Mouse (Mus musculus) myocyte (in vitro differentiated cells): ENCODE measurements at regions not wholly inside any gene's neighbourhood (a gene's known extent, or its start where the extent isn't known, plus 50 kb on each side); places are given as distances from the start of the nearest gene placed in this dataset.

ENCODE experiments used
- H3K27me3 ChIP-seq: one replicate; pipeline ENCODE4 v1.6.1; 2011; ENCODE audit not compliant: control insufficient read depth, insufficient read depth, insufficient read length
- H3K36me3 ChIP-seq: one replicate; pipeline ENCODE4 v1.6.1; 2011; ENCODE audit not compliant: control insufficient read depth, insufficient read depth
- H3K4me2 ChIP-seq: one replicate; pipeline ENCODE4 v1.6.1; 2011; ENCODE audit warnings: low read depth, control low read depth
- H3K4me3 ChIP-seq: one replicate; pipeline ENCODE4 v1.5.1; 2011; ENCODE audit warnings: mild to moderate bottlenecking, control low read depth, moderate library complexity
- H3K79me2 ChIP-seq: one replicate; pipeline ENCODE4 v1.6.1; 2011; ENCODE audit not compliant: control insufficient read depth, insufficient read depth
- H3ac ChIP-seq: one replicate; pipeline ENCODE4 v1.6.1; 2011; ENCODE audit not compliant: control insufficient read depth, insufficient read length
- CEBPB ChIP-seq: IDR thresholded peaks from 2 replicates; pipeline ENCODE4 v1.6.1; 2011; ENCODE audit warnings: mild to moderate bottlenecking, moderate library complexity; ENCODE audit not compliant: poor library complexity, insufficient read depth, severe bottlenecking
- E2F4 ChIP-seq: IDR thresholded peaks from one replicate; pipeline ENCODE4 v1.6.1; 2011; ENCODE audit warnings: mild to moderate bottlenecking, control low read depth, moderate library complexity; ENCODE audit not compliant: insufficient read depth
- MAX ChIP-seq: IDR thresholded peaks from one replicate; pipeline ENCODE4 v1.6.1; 2011; ENCODE audit warnings: low read depth, mild to moderate bottlenecking, control low read depth
- MYOD1 ChIP-seq, 3 experiments: IDR thresholded peaks; one replicate each; pipeline ENCODE4 v1.6.1; 2011; ENCODE audit warnings: control low read depth in 2 of 3, low read depth in 2 of 3, mild to moderate bottlenecking in 2 of 3, moderate library complexity in 1 of 3; ENCODE audit not compliant: insufficient read length in 2 of 3, control insufficient read depth in 1 of 3
- MYOG ChIP-seq, 3 experiments: IDR thresholded peaks; one replicate each; pipeline ENCODE4 v1.6.1; 2011; ENCODE audit warnings: control low read depth in 2 of 3, low read depth in 2 of 3, mild to moderate bottlenecking in 2 of 3; ENCODE audit not compliant: insufficient read length in 2 of 3, control insufficient read depth in 1 of 3, insufficient read depth in 1 of 3
- POLR2A ChIP-seq: IDR thresholded peaks from one replicate; pipeline ENCODE4 v1.6.1; 2011; ENCODE audit warnings: low read depth, mild to moderate bottlenecking, control low read depth, moderate library complexity; ENCODE audit not compliant: insufficient read length
- POLR2AphosphoS2 ChIP-seq: IDR thresholded peaks from one replicate; pipeline ENCODE4 v1.6.1; 2011; ENCODE audit warnings: low read depth, control low read depth; ENCODE audit not compliant: insufficient read length
- REST ChIP-seq: IDR thresholded peaks from one replicate; pipeline ENCODE4 v1.6.1; 2011; ENCODE audit warnings: mild to moderate bottlenecking, control low read depth, moderate library complexity; ENCODE audit not compliant: insufficient read depth, insufficient read length
- SRF ChIP-seq: IDR thresholded peaks from one replicate; pipeline ENCODE4 v1.6.1; 2011; ENCODE audit warnings: low read depth; ENCODE audit not compliant: control insufficient read depth, insufficient read length
- TCF12 ChIP-seq: IDR thresholded peaks from one replicate; pipeline ENCODE4 v1.6.1; 2011; ENCODE audit warnings: mild to moderate bottlenecking, control low read depth; ENCODE audit not compliant: poor library complexity, insufficient read depth, severe bottlenecking
- TCF3 ChIP-seq: IDR thresholded peaks from one replicate; pipeline ENCODE4 v1.6.1; 2011; ENCODE audit warnings: low read depth, control low read depth; ENCODE audit not compliant: insufficient read length
- USF1 ChIP-seq: IDR thresholded peaks from one replicate; pipeline ENCODE4 v1.6.1; 2011; ENCODE audit warnings: low read depth, mild to moderate bottlenecking, control low read depth, moderate library complexity

DNA sequence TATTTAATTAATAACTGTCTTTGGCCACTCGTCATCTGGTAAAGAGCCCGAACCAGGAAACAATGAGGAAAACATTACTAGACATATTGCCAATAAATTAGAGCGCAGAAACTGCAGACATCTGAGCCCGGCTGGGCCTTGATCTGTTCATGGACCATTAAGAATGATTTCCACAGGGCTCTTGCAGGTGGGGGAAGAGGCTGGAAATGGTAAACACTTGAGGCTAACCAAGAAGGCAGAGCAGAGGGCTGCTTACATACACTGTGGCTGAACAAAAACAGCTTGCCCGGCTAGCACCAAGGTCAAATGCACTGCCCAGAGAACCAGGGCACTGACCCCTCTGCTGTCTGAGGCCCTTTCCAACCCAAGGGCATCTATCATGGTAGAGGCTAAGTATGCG lies 115.5 kb upstream of the Twist2 start:
- Histone ChIP-seq H3K79me2 (no peaks in the 10 kb centered on the region), H3K36me3 (no peaks in the 10 kb centered on the region), H3K27me3 (no peaks in the 10 kb centered on the region), H3K4me3 (no peak overlapping the region), H3K4me2 (no peak overlapping the region), H3ac (no peak overlapping the region)
- TF ChIP-seq CEBPB (no peak), USF1 (no peak), MYOD1 (IDR thresholded peaks at IDR 0.05; ENCODE audit: control insufficient read depth in 1 of 3, insufficient read length in 2 of 3, low read depth in 2 of 3) (no peak), REST (no peak), TCF3 (no peak), TCF12 (no peak)

DNA sequence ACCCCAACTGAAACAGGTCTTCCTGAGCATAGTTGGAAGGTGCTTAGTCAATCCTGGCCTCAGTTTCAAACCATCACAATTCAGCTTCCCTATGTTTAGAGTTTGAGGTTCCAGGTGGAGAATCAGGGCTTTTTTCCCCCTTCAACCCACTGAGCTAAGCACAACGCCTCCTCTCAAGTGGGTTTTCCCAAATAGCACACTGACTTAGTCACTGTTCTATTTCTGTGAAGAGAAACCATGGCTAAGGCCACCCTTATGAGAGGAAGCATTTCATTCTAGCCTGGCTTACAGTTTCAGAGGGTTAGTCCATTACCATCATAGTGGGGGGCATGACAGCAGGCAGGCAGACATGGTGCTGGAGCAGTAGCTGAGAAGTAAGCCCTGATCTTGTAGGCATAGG lies 109.7 kb upstream of the Twist2 start:
- Histone ChIP-seq H3K27me3 (no peaks in the 10 kb centered on the region), H3K79me2 (no peaks in the 10 kb centered on the region), H3K4me3 (no peak overlapping the region), H3ac (no peak overlapping the region), H3K36me3 (no peaks in the 10 kb centered on the region), H3K4me2 (no peak overlapping the region)
- TF ChIP-seq MYOG (IDR thresholded peaks at IDR 0.05; ENCODE audit: control insufficient read depth in 1 of 3, insufficient read depth in 1 of 3, insufficient read length in 2 of 3, low read depth in 2 of 3) (no peak), MYOD1 (IDR thresholded peaks at IDR 0.05; ENCODE audit: control insufficient read depth in 1 of 3, insufficient read length in 2 of 3, low read depth in 2 of 3) (no peak), CEBPB (no peak), REST (no peak), TCF3 (no peak), SRF (no peak), POLR2A (no peak), TCF12 (no peak), E2F4 (no peak), USF1 (no peak), MAX (no peak), POLR2AphosphoS2 (no peak)

- no peaks in the 10 kb centered on the region for H3K27me3 ChIP-seq
- no peaks in the 10 kb centered on the region for H3K79me2 ChIP-seq
- no peak for TF ChIP-seq TCF12
- 0 out of 2 replicates have a peak, but pooled peaks have one; percentile 11 for TF ChIP-seq CEBPB
- no peaks in the 10 kb centered on the region for H3K36me3 ChIP-seq
- H3ac ChIP-seq = no peak overlapping the region
- no peak overlapping the region for H3K4me3 ChIP-seq
- peak overlapping the region; percentile 52 for H3K4me2 ChIP-seq
Measured at GRCm38 (mm10) chr1:91692709-91693460, 108.4 kb upstream of the Twist2 start.

- Histone ChIP-seq H3K27me3 (no peaks in the 10 kb centered on the region), H3K4me3 (no peak overlapping the region), H3K79me2 (no peaks in the 10 kb centered on the region), H3K4me2 (no peak overlapping the region), H3ac (no peak overlapping the region), H3K36me3 (no peaks in the 10 kb centered on the region)
- TF ChIP-seq TCF3 = no peak
- no peak for TF ChIP-seq MAX
- TF ChIP-seq REST = no peak
- no peak for TF ChIP-seq MYOD1 (IDR thresholded peaks at IDR 0.05; ENCODE audit: control insufficient read depth in 1 of 3, insufficient read length in 2 of 3, low read depth in 2 of 3)
- no peak for TF ChIP-seq CEBPB
- TF ChIP-seq MYOG (IDR thresholded peaks at IDR 0.05; ENCODE audit: control insufficient read depth in 1 of 3, insufficient read depth in 1 of 3, insufficient read length in 2 of 3, low read depth in 2 of 3) = no peak
- no peak for TF ChIP-seq E2F4
Measured at GRCm38 (mm10) chr1:91697053-91697452, 104.2 kb upstream of the Twist2 start.

- TF ChIP-seq TCF3 = no peak
- TF ChIP-seq USF1 = no peak
- no peak for TF ChIP-seq SRF
- TF ChIP-seq MYOD1 (IDR thresholded peaks at IDR 0.05; ENCODE audit: control insufficient read depth in 1 of 3, insufficient read length in 2 of 3, low read depth in 2 of 3) = no peak
- no peak for TF ChIP-seq MAX
- TF ChIP-seq TCF12 = no peak
- TF ChIP-seq POLR2A = no peak
- TF ChIP-seq POLR2AphosphoS2 = no peak
- no peak for TF ChIP-seq E2F4
- no peak for TF ChIP-seq REST
- no peak for TF ChIP-seq CEBPB
- no peak for TF ChIP-seq MYOG (IDR thresholded peaks at IDR 0.05; ENCODE audit: control insufficient read depth in 1 of 3, insufficient read depth in 1 of 3, insufficient read length in 2 of 3, low read depth in 2 of 3)
- H3ac ChIP-seq = no peak overlapping the region
- H3K4me2 ChIP-seq = no peak overlapping the region
- H3K79me2 ChIP-seq = no peaks in the 10 kb centered on the region
- no peak overlapping the region for H3K4me3 ChIP-seq
- no peaks in the 10 kb centered on the region for H3K36me3 ChIP-seq
- no peaks in the 10 kb centered on the region for H3K27me3 ChIP-seq
Measured at GRCm38 (mm10) chr1:91701475-91701874, 99.8 kb upstream of the Twist2 start.
